Mouse (Mus musculus) myocyte (in vitro differentiated cells): ENCODE results near the gene Rptor.
A peak's percentile ranks its signal among the peaks of the same experiment; 100 is the strongest.

Source experiments
- E2F4 ChIP-seq: IDR thresholded peaks from one replicate; pipeline ENCODE4 v1.6.1; 2011; ENCODE audit warnings: mild to moderate bottlenecking, control low read depth, moderate library complexity; ENCODE audit not compliant: insufficient read depth
- MAX ChIP-seq: IDR thresholded peaks from one replicate; pipeline ENCODE4 v1.6.1; 2011; ENCODE audit warnings: low read depth, mild to moderate bottlenecking, control low read depth
- MYOD1 ChIP-seq, 3 experiments: IDR thresholded peaks; one replicate each; pipeline ENCODE4 v1.6.1; 2011; ENCODE audit warnings: control low read depth in 2 of 3, low read depth in 2 of 3, mild to moderate bottlenecking in 2 of 3, moderate library complexity in 1 of 3; ENCODE audit not compliant: insufficient read length in 2 of 3, control insufficient read depth in 1 of 3
- MYOG ChIP-seq, 3 experiments: IDR thresholded peaks; one replicate each; pipeline ENCODE4 v1.6.1; 2011; ENCODE audit warnings: control low read depth in 2 of 3, low read depth in 2 of 3, mild to moderate bottlenecking in 2 of 3; ENCODE audit not compliant: insufficient read length in 2 of 3, control insufficient read depth in 1 of 3, insufficient read depth in 1 of 3
- POLR2A ChIP-seq: IDR thresholded peaks from one replicate; pipeline ENCODE4 v1.6.1; 2011; ENCODE audit warnings: low read depth, mild to moderate bottlenecking, control low read depth, moderate library complexity; ENCODE audit not compliant: insufficient read length
- REST ChIP-seq: IDR thresholded peaks from one replicate; pipeline ENCODE4 v1.6.1; 2011; ENCODE audit warnings: mild to moderate bottlenecking, control low read depth, moderate library complexity; ENCODE audit not compliant: insufficient read depth, insufficient read length
- USF1 ChIP-seq: IDR thresholded peaks from one replicate; pipeline ENCODE4 v1.6.1; 2011; ENCODE audit warnings: low read depth, mild to moderate bottlenecking, control low read depth, moderate library complexity

GRCm38 (mm10) chr11:119868138-119868537 lies 265.4 kb downstream of the Rptor start:
- TF ChIP-seq E2F4 (no peak), MYOG (IDR thresholded peaks at IDR 0.05; ENCODE audit: control insufficient read depth in 1 of 3, insufficient read depth in 1 of 3, insufficient read length in 2 of 3, low read depth in 2 of 3) (peak in 1 of 3 experiments; percentile 24), POLR2A (no peak), MAX (no peak), USF1 (no peak), REST (no peak), MYOD1 (IDR thresholded peaks at IDR 0.05; ENCODE audit: control insufficient read depth in 1 of 3, insufficient read length in 2 of 3, low read depth in 2 of 3) (peak in 2 of 3 experiments; percentile 30 to 62)
